Mouse (Mus musculus): ENCODE results near the gene Gm9507.
"Not testable (repeated sequence)": the region's sequence is repeated elsewhere in the genome, so short reads cannot be mapped to it uniquely, and the experiment has no call there.

Gene Gm9507

DNA sequence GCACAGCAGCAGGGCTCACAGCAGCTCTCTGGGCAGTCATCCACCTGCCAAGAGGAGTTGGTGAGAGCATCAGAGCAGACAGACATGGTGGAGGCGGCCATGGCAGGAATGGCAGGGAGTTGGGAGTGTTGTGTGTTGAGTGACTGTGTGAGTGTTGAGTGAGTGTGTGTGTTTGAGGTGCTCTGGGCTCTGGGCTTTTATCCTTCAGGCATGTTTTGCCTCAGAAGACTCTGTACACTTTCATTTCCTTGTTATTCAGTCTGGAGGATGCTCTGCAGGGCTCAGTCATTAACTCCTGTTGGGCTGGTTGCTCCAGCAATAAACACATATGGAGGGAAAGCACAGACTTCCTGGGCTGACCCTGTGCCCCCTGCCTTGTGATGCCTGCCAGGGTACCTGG, 40.4 kb downstream of the Gm9507 start, which contains the start of gene Gm3238:
TSS of gene Gm3238 (minus strand) at position 101 of the 400 bp plus-strand sequence.
- DNase-seq, result not testable (repeated sequence)

DNA sequence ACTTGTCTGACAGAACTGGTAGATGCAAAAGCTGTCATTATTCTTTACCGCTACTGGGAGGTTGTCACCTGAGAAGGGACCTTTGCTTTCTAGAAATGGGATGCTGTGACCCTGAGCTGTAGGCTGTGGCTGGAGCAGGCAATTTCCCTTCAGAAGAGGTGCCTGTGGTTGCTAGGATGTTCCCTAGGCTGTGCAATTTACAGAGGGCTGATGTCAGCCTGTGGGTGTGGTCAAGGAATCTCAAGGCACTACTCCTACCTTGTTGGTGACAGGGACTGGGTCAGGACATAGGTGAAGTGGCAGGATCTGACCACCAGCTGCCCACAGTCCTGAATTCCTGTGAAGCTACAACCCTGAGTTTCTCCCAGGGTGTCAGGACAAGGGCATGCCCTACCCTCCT, 41.9 kb downstream of the Gm9507 start:
- DNase-seq, result no peak

Measured in kidney, postnatal 14 days (tissue).